Mouse (Mus musculus) forebrain, postnatal 0 days (tissue): Measurements from ENCODE around the gene Prpf38b. TPM values are rescaled to one million over a fixed set of nuclear protein-coding genes. Genes with fewer than 3 reads are reported as not detected.
"Not testable (repeated sequence)": the region's sequence is repeated elsewhere in the genome, so short reads cannot be mapped to it uniquely, and the experiment has no call there.

Source experiments
- ATAC-seq: fragments of 200-750 bp; cut with Nextera tagmentation; 2 replicates; pipeline ENCODE4 v1.8.0; 2017; ENCODE audit warnings: mild to moderate bottlenecking, moderate library complexity
- DNase-seq: peaks from one replicate; pipeline ENCODE4 v3.0.0-alpha.2; 2015
- H3K27ac ChIP-seq: fragments of 300-500 bp; sonication (generic); 2 replicates; pipeline ENCODE4 v1.5.1; 2014; ENCODE audit warnings: low read depth, mild to moderate bottlenecking, antibody characterized with exemption, low read length, moderate library complexity, mixed read lengths
- H3K27me3 ChIP-seq: fragments of 300-500 bp; sonication (generic); 2 replicates; pipeline ENCODE4 v1.6.1; 2014; ENCODE audit warnings: mild to moderate bottlenecking, low read length, mixed read lengths; ENCODE audit not compliant: insufficient read depth
- H3K36me3 ChIP-seq: fragments of 300-500 bp; sonication (generic); 2 replicates; pipeline ENCODE4 v1.6.1; 2014; ENCODE audit warnings: mild to moderate bottlenecking, moderate library complexity; ENCODE audit not compliant: insufficient read depth
- H3K4me1 ChIP-seq: fragments of 300-500 bp; sonication (generic); 2 replicates; pipeline ENCODE4 v1.6.1; 2014; ENCODE audit warnings: antibody characterized with exemption; ENCODE audit not compliant: insufficient read depth
- H3K4me2 ChIP-seq: fragments of 300-500 bp; sonication (generic); 2 replicates; pipeline ENCODE4 v1.6.1; 2014; ENCODE audit warnings: low read depth, mild to moderate bottlenecking, moderate library complexity
- H3K4me3 ChIP-seq: fragments of 300-500 bp; sonication (generic); 2 replicates; pipeline ENCODE4 v1.5.1; 2014; ENCODE audit warnings: low read depth, low read length, mixed read lengths
- H3K9ac ChIP-seq: fragments of 300-500 bp; sonication (generic); 2 replicates; pipeline ENCODE4 v1.6.1; 2014; ENCODE audit warnings: mild to moderate bottlenecking
- H3K9me3 ChIP-seq: fragments of 300-500 bp; sonication (generic); 2 replicates; pipeline ENCODE4 v1.6.1; 2016; ENCODE audit warnings: low read length
- CTCF ChIP-seq: sonication (generic); IDR thresholded peaks from 2 replicates; pipeline ENCODE4 v1.5.1; 2016; ENCODE audit warnings: antibody characterized with exemption, control low read depth, low read depth
- WGBS: fragments of 180-500 bp; shearing (Covaris S2); extraction: QIAGEN DNeasy Blood & Tissue Kit; methylation state at CpG from one replicate; pipeline ENCODE4 v1.1.7; 2014; 5-methylcytosine and 5-hydroxymethylcytosine counted together
- polyA plus RNA-seq: library from polyadenylated mRNA; unstranded; fragments of >200 nt; fragmentation: Nextera tagmentation; extraction: Ambion mirVana; gene quantifications from 2 replicates; pipeline ENCODE4 v1.2.1, GENCODE M21; 2015
- total RNA-seq: library from RNA; depleted of rRNA; stranded (reverse); fragments of >200 nt; gene quantifications from 2 replicates; pipeline ENCODE4 v1.2.3, GENCODE M21; 2014

The Prpf38b gene
- total and polyA plus RNA-seq, 2 experiments from 2014 or later, result 33.4 to 34.3 TPM

DNA sequence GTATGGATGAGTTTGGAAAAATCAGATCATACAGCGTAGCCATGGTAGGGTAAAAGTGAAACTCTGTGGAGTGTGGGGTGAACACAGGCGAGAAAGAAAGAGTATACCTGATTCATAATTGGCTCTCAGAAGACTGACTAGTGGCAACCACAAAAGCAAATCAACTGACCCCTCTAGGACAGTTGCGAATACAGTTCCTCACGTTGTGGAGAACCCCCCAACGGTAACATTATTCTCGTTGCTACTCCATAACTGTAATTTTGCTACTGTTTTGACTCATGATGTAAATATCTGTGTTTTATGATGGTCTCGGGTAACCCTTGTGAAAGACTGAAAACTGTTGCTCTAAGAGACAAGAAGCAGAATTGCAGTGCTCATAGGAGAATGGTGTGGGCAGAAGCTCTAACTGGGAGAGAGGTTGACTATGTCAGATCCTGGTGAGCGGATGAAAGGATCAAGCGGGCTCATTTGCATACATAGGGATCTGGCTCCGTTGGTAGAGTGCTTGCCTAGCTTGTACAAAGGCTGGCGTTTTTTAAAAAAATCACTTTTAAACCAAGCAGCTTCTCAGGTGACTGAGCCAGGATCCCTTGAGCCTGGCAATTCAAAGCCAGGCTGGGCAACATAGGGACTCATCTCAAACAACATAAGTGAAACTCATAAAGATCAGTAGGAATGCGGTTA is 24.5 kb downstream of the Prpf38b start:
- H3K27ac ChIP-seq, result no peak overlapping the region
- 68% methylated on average over 12 of the region's 12 CpGs for WGBS
- H3K4me2 ChIP-seq, result no peak overlapping the region
- H3K4me3 ChIP-seq, result no peak overlapping the region
- TF ChIP-seq CTCF, result no peak
- no peak for ATAC-seq
- H3K9ac ChIP-seq, result no peak overlapping the region
- no peaks in the 10 kb centered on the region for H3K27me3 ChIP-seq
- H3K36me3 ChIP-seq, result no peaks in the 10 kb centered on the region
- 0 out of 2 replicates have a peak, but pooled peaks cover 2% of the 10 kb centered on the region for H3K4me1 ChIP-seq
- no peak for DNase-seq
- H3K9me3 ChIP-seq, result no peaks in the 10 kb centered on the region

DNA sequence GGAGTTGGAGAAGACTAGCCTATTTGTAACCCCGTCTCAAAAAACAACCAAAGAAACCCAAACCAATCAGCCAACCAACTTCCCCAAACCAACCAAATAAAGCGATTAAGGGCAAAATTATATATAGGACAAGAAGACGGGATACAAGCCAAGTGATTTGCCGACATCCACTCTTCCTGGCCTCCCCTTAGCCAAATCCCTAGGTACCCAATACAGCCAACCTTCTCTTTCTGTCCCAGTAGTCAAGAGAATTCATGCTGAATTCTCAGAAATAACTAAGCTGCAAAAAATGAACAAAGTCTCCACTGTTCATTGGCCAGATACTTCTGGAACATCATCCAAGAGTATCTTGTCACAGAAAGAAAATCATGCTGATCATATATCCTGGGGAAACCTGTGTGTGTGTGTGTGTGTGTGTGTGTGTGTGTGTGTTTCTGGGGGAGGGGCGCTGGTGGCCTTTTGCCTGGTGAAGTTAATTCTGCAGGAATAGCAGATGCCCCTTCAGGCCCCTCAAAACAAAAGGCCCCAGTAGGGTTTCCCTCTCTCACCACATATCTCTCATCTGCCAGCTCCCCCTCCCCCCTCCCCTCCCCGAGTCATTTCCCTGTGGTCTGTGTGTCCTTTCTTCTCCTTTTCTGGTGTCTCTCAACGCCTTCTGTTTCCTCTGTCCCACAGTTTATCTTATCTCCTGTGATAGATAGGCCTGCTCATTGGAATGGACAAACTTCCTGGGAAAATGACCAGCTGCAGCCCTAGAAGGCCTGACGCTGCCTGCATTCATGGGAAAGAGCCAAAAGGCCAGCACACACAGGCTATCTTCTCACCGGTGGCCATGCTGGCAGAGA is 25.6 kb downstream of the Prpf38b start:
- 54% methylated on average over 9 of the region's 9 CpGs for WGBS
- H3K36me3 ChIP-seq, result no peaks in the 10 kb centered on the region
- no peaks in the 10 kb centered on the region for H3K27me3 ChIP-seq
- no peak for ATAC-seq
- no peak overlapping the region for H3K4me2 ChIP-seq
- H3K27ac ChIP-seq, result no peak overlapping the region
- TF ChIP-seq CTCF, result no peak
- H3K4me1 ChIP-seq, result 0 out of 2 replicates have a peak, but pooled peaks cover 2% of the 10 kb centered on the region
- no peak for DNase-seq
- no peaks in the 10 kb centered on the region for H3K9me3 ChIP-seq
- H3K9ac ChIP-seq, result no peak overlapping the region
- H3K4me3 ChIP-seq, result no peak overlapping the region

DNA sequence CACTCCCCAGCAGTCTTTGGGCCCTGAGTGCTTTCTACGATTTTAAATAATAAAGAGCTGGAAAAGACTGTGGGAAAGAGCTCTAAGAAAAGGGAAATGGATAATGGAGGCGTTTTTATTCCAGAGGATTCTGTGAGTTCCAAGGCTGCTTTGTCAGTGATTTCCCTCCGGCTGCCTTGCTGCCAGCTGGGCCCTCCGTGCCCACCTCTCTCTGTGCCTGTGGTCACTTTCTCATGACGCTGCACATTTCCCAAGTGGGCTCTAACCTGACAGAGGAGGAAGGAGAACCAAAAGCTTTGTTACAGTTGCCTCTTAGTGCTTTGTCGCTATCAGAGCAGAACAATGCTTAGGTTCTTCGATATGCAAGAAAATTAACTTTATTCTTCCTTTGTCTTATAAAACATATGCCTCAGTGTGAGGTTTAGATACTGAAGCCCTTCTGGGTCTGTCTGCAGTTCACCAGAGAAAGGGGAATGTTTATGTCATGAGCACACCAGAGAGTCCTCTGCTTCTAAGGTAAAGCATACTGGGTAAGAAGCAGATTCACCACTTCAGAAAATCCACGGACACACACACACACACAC is 26.7 kb downstream of the Prpf38b start:
- Histone ChIP-seq H3K4me1 (0 out of 2 replicates have a peak, but pooled peaks cover 2% of the 10 kb centered on the region), H3K4me2 (no peak overlapping the region), H3K9ac (no peak overlapping the region), H3K27me3 (no peaks in the 10 kb centered on the region), H3K9me3 (no peaks in the 10 kb centered on the region), H3K36me3 (no peaks in the 10 kb centered on the region), H3K4me3 (no peak overlapping the region), H3K27ac (no peak overlapping the region)
- ATAC-seq (no peak), DNase-seq (no peak)
- TF ChIP-seq CTCF, result no peak
- WGBS, result 37% methylated on average over 8 of the region's 8 CpGs

DNA sequence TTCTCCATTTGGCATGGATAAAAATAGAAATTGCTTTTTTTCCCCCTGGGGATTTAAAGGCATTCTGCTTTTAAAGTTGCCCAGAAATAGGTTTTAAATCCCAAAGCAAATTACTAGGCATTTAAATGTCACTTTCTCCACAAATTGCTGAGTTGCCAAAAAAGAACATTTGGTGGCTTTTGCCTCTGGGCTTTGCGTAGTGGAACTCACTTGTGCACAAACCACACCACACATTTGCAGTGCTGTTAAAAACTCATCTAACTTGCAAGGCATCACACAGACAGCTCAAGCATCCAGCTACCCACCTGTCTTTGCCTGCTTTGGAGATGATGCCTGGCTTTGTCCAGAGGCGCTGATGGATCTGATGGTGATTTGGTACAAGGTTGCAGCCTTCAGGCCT is 28.5 kb downstream of the Prpf38b start:
- Histone ChIP-seq H3K27me3 (no peaks in the 10 kb centered on the region), H3K4me3 (no peak overlapping the region), H3K9me3 (no peaks in the 10 kb centered on the region), H3K36me3 (no peaks in the 10 kb centered on the region), H3K4me2 (no peak overlapping the region), H3K4me1 (0 out of 2 replicates have a peak, but pooled peaks cover 2% of the 10 kb centered on the region), H3K9ac (no peak overlapping the region), H3K27ac (peak overlapping the region; percentile 29; the same call in 1 of the 2 replicates)
- ATAC-seq, result peak; percentile 38; the same call in 1 of the 2 replicates
- DNase-seq, result peak; percentile 52
- no peak for TF ChIP-seq CTCF
- WGBS, result 82% methylated on average over 2 of the region's 2 CpGs

DNA sequence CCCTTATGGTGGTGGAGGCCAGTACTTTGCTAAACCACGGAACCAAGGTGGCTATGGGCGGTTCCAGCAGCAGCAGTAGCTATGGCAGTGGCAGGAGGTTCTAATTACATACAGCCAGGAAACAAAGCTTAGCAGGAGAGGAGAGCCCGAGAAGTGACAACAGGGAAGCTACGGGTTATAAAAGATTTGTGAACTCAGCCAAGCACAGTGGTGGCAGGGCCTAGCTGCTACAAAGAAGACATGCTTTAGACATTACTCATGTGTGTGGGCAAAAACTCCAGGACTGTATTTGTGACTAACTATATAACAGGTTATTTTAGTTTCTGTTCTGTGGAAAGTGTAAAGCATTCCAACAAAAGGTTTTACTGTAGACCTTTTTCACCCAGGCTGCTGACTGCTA is 29.7 kb downstream of the Prpf38b start:
- DNase-seq, ATAC-seq, H3K9ac ChIP-seq, H3K4me1 ChIP-seq, H3K9me3 ChIP-seq, H3K27me3 ChIP-seq, H3K4me2 ChIP-seq, H3K36me3 ChIP-seq, H3K27ac ChIP-seq, H3K4me3 ChIP-seq: not testable (repeated sequence)
- WGBS, result 27% methylated on average over 4 of the region's 4 CpGs

DNA sequence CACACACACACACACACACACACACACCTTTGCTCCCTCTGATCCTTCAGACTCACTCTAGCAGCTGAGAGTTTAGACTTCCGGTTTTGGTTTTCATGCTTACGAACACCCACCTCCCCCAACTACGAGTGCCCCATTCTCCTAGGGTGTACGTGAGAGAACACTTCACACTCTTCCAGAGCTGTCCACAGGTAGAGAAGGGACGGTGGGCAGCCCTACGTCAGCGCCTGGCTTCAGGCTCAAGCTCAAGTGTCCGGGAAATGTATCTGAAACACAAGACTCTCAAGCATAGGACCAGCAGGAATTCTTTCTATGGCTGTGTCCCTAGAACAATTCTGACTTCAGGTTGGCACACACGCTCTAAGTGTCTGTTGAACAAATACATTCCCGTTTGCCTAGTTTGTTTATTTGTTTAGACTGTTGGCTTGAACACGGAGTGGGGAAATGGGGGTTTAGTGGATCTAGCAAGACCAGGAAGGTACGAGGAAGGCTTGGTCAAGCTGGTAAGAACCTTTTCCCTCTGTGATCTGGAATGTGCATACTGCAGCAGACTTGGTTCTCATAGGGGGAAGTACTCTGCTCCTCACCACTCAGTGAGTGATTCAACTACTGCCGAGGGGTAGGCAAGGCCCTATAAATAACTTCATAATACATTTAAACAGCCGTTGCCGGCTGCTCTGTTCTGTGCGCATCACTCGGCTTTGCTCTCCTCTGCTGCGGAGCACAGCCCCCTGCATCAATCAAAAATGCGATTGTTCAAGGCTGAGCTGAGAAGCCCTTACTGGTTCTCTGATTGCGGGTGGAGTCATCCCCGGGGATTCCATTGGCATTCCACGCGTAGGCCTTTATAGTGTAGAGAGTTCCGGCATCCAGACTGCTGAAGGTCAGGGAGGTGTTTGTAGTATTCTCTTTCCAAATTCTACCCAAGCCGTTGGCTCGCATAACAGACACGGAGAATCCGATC is 30.7 kb downstream of the Prpf38b start:
- H3K4me1 ChIP-seq, result 0 out of 2 replicates have a peak, but pooled peaks cover 2% of the 10 kb centered on the region
- H3K4me2 ChIP-seq, result no peak overlapping the region
- DNase-seq (no peak), ATAC-seq (peak; percentile 45; the same call in 1 of the 2 replicates)
- H3K27me3 ChIP-seq, result no peaks in the 10 kb centered on the region
- H3K9ac ChIP-seq, result no peak overlapping the region
- H3K27ac ChIP-seq, result no peak overlapping the region
- 75% methylated on average over 28 of the region's 28 CpGs for WGBS
- H3K36me3 ChIP-seq, result no peaks in the 10 kb centered on the region
- H3K9me3 ChIP-seq, result no peaks in the 10 kb centered on the region
- no peak overlapping the region for H3K4me3 ChIP-seq
- no peak for TF ChIP-seq CTCF
